8 mouse cellular contexts compared by ENCODE assay signal in the genomic region with DNA sequence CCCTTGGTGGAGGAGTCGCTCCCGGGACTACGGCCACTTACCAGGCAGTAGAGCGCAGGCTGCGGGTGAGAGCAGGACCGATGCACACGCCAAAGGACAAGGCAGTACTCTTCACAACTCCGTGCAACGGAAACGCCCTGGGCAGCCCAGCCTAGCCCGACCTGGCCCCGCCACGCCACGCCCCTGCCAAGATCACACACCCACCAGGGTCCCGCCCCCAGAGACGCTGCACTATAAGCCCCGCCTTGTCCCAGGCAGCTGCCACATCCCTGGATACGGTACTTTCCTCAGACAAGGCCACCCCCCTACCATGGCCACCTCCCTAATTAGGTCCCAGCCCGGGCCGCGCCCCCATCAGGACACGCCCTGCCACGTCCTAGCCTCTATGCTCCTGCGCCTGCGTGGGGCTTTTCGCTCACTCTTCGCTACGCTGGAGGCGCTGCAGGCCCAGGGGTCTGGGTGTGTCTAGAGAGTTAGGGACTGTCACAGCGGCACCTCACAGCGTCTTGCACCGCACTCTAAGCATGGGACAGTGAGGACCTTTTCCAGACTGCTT. TPM values are rescaled to one million over a fixed set of nuclear protein-coding genes. Genes with fewer than 3 reads are reported as not detected.
A peak's percentile ranks its signal among the peaks of the same experiment; 100 is the strongest.
DNase-seq lines count a peak whose midpoint lies in the region; ATAC-seq lines count a peak whose summit lies in the region.

A gene (minus strand): TSS at position 363 of the 556 bp plus-strand sequence.
A gene (plus strand): TSS at position 406 of the 556 bp plus-strand sequence.

- H3K4me1 ChIP-seq in intestine, embryonic 14.5 days (replicated peaks; ENCODE audit: control insufficient read depth, insufficient read depth, low read length), result peaks cover 9% of the 10 kb centered on the region

- peak; percentile 99 for ATAC-seq in intestine, embryonic 14.5 days (replicated peaks; ENCODE audit: low FRiP score, low TSS enrichment, low read depth)

- H3K9ac ChIP-seq in intestine, embryonic 14.5 days (ENCODE audit: low read length), result peak within 1 kb of the TSS; percentile 77

- H3K27me3 ChIP-seq in intestine, embryonic 14.5 days (replicated peaks; ENCODE audit: control insufficient read depth, insufficient read depth, low read length), result no peaks in the 10 kb centered on the region

- under 1% methylated on average over 32 of the region's 32 CpGs for WGBS in intestine, embryonic 14.5 days

- no peaks in the 10 kb centered on the region for H3K36me3 ChIP-seq in intestine, embryonic 14.5 days (ENCODE audit: control insufficient read depth, insufficient read depth, low read length)

- intact Hi-C loops in left cerebral cortex, postnatal 14 days (cut with DNase I), result no loop called here

- peak within 1 kb of the TSS; percentile 81 for H3K27ac ChIP-seq in intestine, embryonic 14.5 days (ENCODE audit: low read depth)

- peak within 1 kb of the TSS; percentile 70 for H3K4me3 ChIP-seq in intestine, embryonic 14.5 days (ENCODE audit: low read depth, low read length)

- H3K9me3 ChIP-seq in intestine, embryonic 14.5 days (ENCODE audit: control insufficient read depth, low read length), result no peaks in the 10 kb centered on the region

- H3K4me2 ChIP-seq in intestine, embryonic 14.5 days (ENCODE audit: low read length), result peak within 1 kb of the TSS; percentile 79

- peak; percentile 95 to 96 for DNase-seq in adrenal gland, adult 18-20 months (ENCODE audit: low spot score in 2 of 2)
- peak; percentile 96 for DNase-seq in embryo, embryonic 11 days
- peak; percentile 99 for DNase-seq in gastrocnemius, postnatal 25 days
- DNase-seq in intestine, embryonic 14.5 days (ENCODE audit: low spot score), result peak; percentile 96
- peak; percentile 86 for DNase-seq in left cerebral cortex, postnatal 14 days (ENCODE audit: low spot score in 2 of 2)
- DNase-seq in mesoderm, embryonic 11.5 days (ENCODE audit: low read depth, low spot score), result peak; percentile 95
- peak; percentile 87 to 88 for DNase-seq in right cerebral cortex, postnatal 36 days (ENCODE audit: low spot score in 2 of 2)
- DNase-seq in yolk sac, embryonic 10.5 days (ENCODE audit: low spot score), result peak; percentile 99

RNA-seq across cellular contexts. Expression of the first gene that starts in this region (rescaled TPM):
- total RNA-seq in adrenal gland, adult 18-20 months (2021), result 100 to 1,000 TPM; 616 to 644 TPM
- 10 to 100 TPM; 50.7 to 67.3 TPM for total RNA-seq in gastrocnemius, postnatal 25 days (2021)
- polyA plus RNA-seq in intestine, embryonic 14.5 days (2014; fragmentation: Nextera tagmentation; extraction: Ambion mirVana), result 240 and 277 TPM in 2 replicates
- 10 to 100 TPM; 47.2 to 48.7 TPM for total RNA-seq in left cerebral cortex, postnatal 14 days (2021)

RNA-seq across cellular contexts. Expression of the second gene that starts in this region (rescaled TPM):
- 1 to 10 TPM in 1 of 2 experiments, not detected in 1; 1.5 TPM for total RNA-seq in adrenal gland, adult 18-20 months (2021)
- not detected for total RNA-seq in gastrocnemius, postnatal 25 days (2021)
- 1.7 and 1.9 TPM in 2 replicates for polyA plus RNA-seq in intestine, embryonic 14.5 days (2014; fragmentation: Nextera tagmentation; extraction: Ambion mirVana)
- total RNA-seq in left cerebral cortex, postnatal 14 days (2021), result under 1 TPM in 1 of 2 experiments, not detected in 1; 0.40 TPM

Comparison
In these comparisons a context has a peak if more than half of its experiments do, and no peak if none do; other contexts are left out.
1. Peak in every context shown above with its lines: DNase-seq, ATAC-seq, H3K4me3 ChIP-seq and H3K27ac ChIP-seq.
2. RNA of the first gene that starts in this region (total RNA-seq): 616 to 644 TPM in adrenal gland, adult 18-20 months; 50.7 to 67.3 TPM in gastrocnemius, postnatal 25 days and 47.2 to 48.7 TPM in left cerebral cortex, postnatal 14 days; every median in the first group is over 4 times any median in the second.